ENCODE assay signal across 7 mouse cellular contexts in genomic region chrX:52987905-52988783, GRCm38 (mm10). TPM values are rescaled to one million over a fixed set of nuclear protein-coding genes. Genes with fewer than 3 reads are reported as not detected.
A peak's percentile ranks its signal among the peaks of the same experiment; 100 is the strongest.
DNase-seq lines count a peak whose midpoint lies in the region; ATAC-seq and TF ChIP-seq lines count a peak whose summit lies in the region.

Gene Hprt (plus strand): TSS chrX:52988137.

- ATAC-seq in intestine, postnatal 0 days: peak; percentile 90
- ATAC-seq in midbrain, embryonic 12.5 days (ENCODE audit: low FRiP score, low read depth): peak; percentile 97

- H3K36me3 ChIP-seq in embryonic facial prominence, embryonic 10.5 days (replicated peaks): 0 out of 2 replicates have a peak, but pooled peaks cover 3% of the 10 kb centered on the region
- H3K36me3 ChIP-seq in intestine, postnatal 0 days (ENCODE audit: control insufficient read depth, insufficient read depth): no peaks in the 10 kb centered on the region
- peaks cover 3% of the 10 kb centered on the region; the same call in 1 of the 2 replicates for H3K36me3 ChIP-seq in limb, embryonic 10.5 days
- H3K36me3 ChIP-seq in midbrain, embryonic 12.5 days: no peaks in the 10 kb centered on the region

- H3K4me1 ChIP-seq in embryonic facial prominence, embryonic 10.5 days: peaks cover 7% of the 10 kb centered on the region; the same call in 1 of the 2 replicates
- no peaks in the 10 kb centered on the region for H3K4me1 ChIP-seq in intestine, postnatal 0 days (replicated peaks; ENCODE audit: control insufficient read depth, insufficient read depth, low read length)
- H3K4me1 ChIP-seq in limb, embryonic 10.5 days: 0 out of 2 replicates have a peak, but pooled peaks cover 6% of the 10 kb centered on the region
- H3K4me1 ChIP-seq in midbrain, embryonic 12.5 days: no peaks in the 10 kb centered on the region

- H3K27me3 ChIP-seq in embryonic facial prominence, embryonic 10.5 days (replicated peaks; ENCODE audit: low read depth, poor library complexity, severe bottlenecking): no peaks in the 10 kb centered on the region
- H3K27me3 ChIP-seq in intestine, postnatal 0 days (replicated peaks; ENCODE audit: control insufficient read depth, insufficient read depth, low read length): no peaks in the 10 kb centered on the region
- H3K27me3 ChIP-seq in limb, embryonic 10.5 days (ENCODE audit: low read depth, poor library complexity, severe bottlenecking): no peaks in the 10 kb centered on the region
- no peaks in the 10 kb centered on the region for H3K27me3 ChIP-seq in midbrain, embryonic 12.5 days

- 0 out of 2 replicates have a peak, but pooled peaks cover 2% of the 10 kb centered on the region for H3K9me3 ChIP-seq in embryonic facial prominence, embryonic 10.5 days
- H3K9me3 ChIP-seq in intestine, postnatal 0 days (ENCODE audit: control insufficient read depth): no peaks in the 10 kb centered on the region
- H3K9me3 ChIP-seq in limb, embryonic 10.5 days (replicated peaks): no peaks in the 10 kb centered on the region; the same call in 1 of the 2 replicates
- no peaks in the 10 kb centered on the region for H3K9me3 ChIP-seq in midbrain, embryonic 12.5 days

- H3K4me3 ChIP-seq in embryonic facial prominence, embryonic 10.5 days: peak within 1 kb of the TSS; percentile 73
- peak within 1 kb of the TSS; percentile 65 for H3K4me3 ChIP-seq in intestine, postnatal 0 days (ENCODE audit: low read depth, low read length)
- H3K4me3 ChIP-seq in limb, embryonic 10.5 days: peak within 1 kb of the TSS; percentile 73
- H3K4me3 ChIP-seq in midbrain, embryonic 12.5 days: peak within 1 kb of the TSS; percentile 64

- peak within 1 kb of the TSS; percentile 74 for H3K9ac ChIP-seq in intestine, postnatal 0 days (ENCODE audit: low read depth, low read length)
- H3K9ac ChIP-seq in midbrain, embryonic 12.5 days (replicated peaks): peak within 1 kb of the TSS; percentile 73

- no peak for TF ChIP-seq CTCF in intestine, postnatal 0 days (IDR thresholded peaks at IDR 0.05; ENCODE audit: low read depth)

- peak within 1 kb of the TSS; percentile 91 for H3K27ac ChIP-seq in embryonic facial prominence, embryonic 10.5 days (replicated peaks)
- H3K27ac ChIP-seq in intestine, postnatal 0 days (ENCODE audit: low read depth, low read length): peak within 1 kb of the TSS; percentile 95
- peak within 1 kb of the TSS; percentile 93 for H3K27ac ChIP-seq in limb, embryonic 10.5 days
- peak within 1 kb of the TSS; percentile 87 for H3K27ac ChIP-seq in midbrain, embryonic 12.5 days (replicated peaks)

- WGBS in embryonic facial prominence, embryonic 10.5 days: 17% methylated on average over 72 of the region's 72 CpGs
- WGBS in intestine, postnatal 0 days: 17% methylated on average over 62 of the region's 72 CpGs
- WGBS in limb, embryonic 10.5 days: 8% methylated on average over 70 of the region's 72 CpGs
- 25% methylated on average over 66 of the region's 72 CpGs for WGBS in midbrain, embryonic 12.5 days

- peak; percentile 88 for DNase-seq in adrenal gland, postnatal 25 days
- peak; percentile 90 for DNase-seq in embryonic facial prominence, embryonic 10.5 days (ENCODE audit: low spot score)
- DNase-seq in gonadal fat pad, adult 2 months (ENCODE audit: low read depth): no peak
- peak; percentile 83 for DNase-seq in limb, embryonic 10.5 days (ENCODE audit: low spot score)
- peak; percentile 63 for DNase-seq in skeletal muscle tissue, adult 2 months (ENCODE audit: low read depth, low spot score)

- H3K4me2 ChIP-seq in intestine, postnatal 0 days (replicated peaks; ENCODE audit: low read depth): peak within 1 kb of the TSS; percentile 61
- peak within 1 kb of the TSS; percentile 50 for H3K4me2 ChIP-seq in midbrain, embryonic 12.5 days (replicated peaks)

RNA-seq across cellular contexts. Expression of gene Hprt, which starts in this region (rescaled TPM):
- 87.6 and 92.7 TPM in 2 replicates for total RNA-seq in adrenal gland, postnatal 25 days (2021)
- polyA plus RNA-seq in embryonic facial prominence, embryonic 10.5 days (2016; fragmentation: Nextera tagmentation; extraction: Ambion mirVana): 96.5 and 104 TPM in 2 replicates
- polyA plus RNA-seq in gonadal fat pad, adult 2 months (2012; rRNA removed): 36.5 and 44.5 TPM in 2 replicates
- polyA plus RNA-seq in intestine, postnatal 0 days (2015; fragmentation: Nextera tagmentation; extraction: Ambion mirVana): 217 and 219 TPM in 2 replicates
- 103 and 139 TPM in 2 replicates for polyA plus RNA-seq in limb, embryonic 10.5 days (2016; fragmentation: Nextera tagmentation; extraction: Ambion mirVana)
- polyA plus RNA-seq in midbrain, embryonic 12.5 days (2016; fragmentation: Nextera tagmentation; extraction: Ambion mirVana): 56.6 and 59.2 TPM in 2 replicates
